ENCODE assay signal across 7 mouse cellular contexts in genomic region chr12:69501783-69502705, GRCm38 (mm10).
DNase-seq lines count a peak whose midpoint lies in the region; ATAC-seq lines count a peak whose summit lies in the region.

No protein-coding gene starts in this region.

- ATAC-seq in embryonic facial prominence, embryonic 14.5 days (ENCODE audit: low read depth), result peak; percentile 81
- peak; percentile 73 for ATAC-seq in limb, embryonic 12.5 days (ENCODE audit: insufficient number of reproducible peaks, insufficient read depth, low FRiP score, low TSS enrichment, low read depth)
- peak; percentile 90 for ATAC-seq in midbrain, embryonic 13.5 days

- peak overlapping the region; percentile 49 for H3K4me2 ChIP-seq in embryonic facial prominence, embryonic 14.5 days (ENCODE audit: low read depth, low read length)
- peak overlapping the region; percentile 43 for H3K4me2 ChIP-seq in limb, embryonic 12.5 days
- peak overlapping the region; percentile 33 for H3K4me2 ChIP-seq in midbrain, embryonic 13.5 days (replicated peaks)

- H3K36me3 ChIP-seq in embryonic facial prominence, embryonic 14.5 days (ENCODE audit: control insufficient read depth, insufficient read depth, low read length), result no peaks in the 10 kb centered on the region
- no peaks in the 10 kb centered on the region for H3K36me3 ChIP-seq in limb, embryonic 12.5 days
- no peaks in the 10 kb centered on the region for H3K36me3 ChIP-seq in midbrain, embryonic 13.5 days

- H3K27me3 ChIP-seq in embryonic facial prominence, embryonic 14.5 days (replicated peaks; ENCODE audit: control insufficient read depth, insufficient read depth, low read length), result no peaks in the 10 kb centered on the region
- no peaks in the 10 kb centered on the region for H3K27me3 ChIP-seq in limb, embryonic 12.5 days
- H3K27me3 ChIP-seq in midbrain, embryonic 13.5 days, result peaks cover 6% of the 10 kb centered on the region

- H3K9ac ChIP-seq in embryonic facial prominence, embryonic 14.5 days (ENCODE audit: low read depth, low read length), result peak overlapping the region; percentile 54
- 0 out of 2 replicates have a peak overlapping the region, but pooled peaks have one; percentile 6 for H3K9ac ChIP-seq in limb, embryonic 12.5 days (replicated peaks)
- H3K9ac ChIP-seq in midbrain, embryonic 13.5 days (replicated peaks), result peak overlapping the region; percentile 19; the same call in 1 of the 2 replicates

- H3K27ac ChIP-seq in embryonic facial prominence, embryonic 14.5 days (replicated peaks; ENCODE audit: low read depth, low read length), result peak overlapping the region; percentile 98
- H3K27ac ChIP-seq in limb, embryonic 12.5 days, result peak overlapping the region; percentile 90
- peak overlapping the region; percentile 69 for H3K27ac ChIP-seq in midbrain, embryonic 13.5 days

- peak overlapping the region; percentile 22 for H3K4me3 ChIP-seq in embryonic facial prominence, embryonic 14.5 days (ENCODE audit: low read depth, low read length)
- H3K4me3 ChIP-seq in limb, embryonic 12.5 days (replicated peaks), result no peak overlapping the region
- H3K4me3 ChIP-seq in midbrain, embryonic 13.5 days (replicated peaks), result no peak overlapping the region

- peaks cover 39% of the 10 kb centered on the region for H3K4me1 ChIP-seq in embryonic facial prominence, embryonic 14.5 days (ENCODE audit: control insufficient read depth, insufficient read depth, low read length)
- H3K4me1 ChIP-seq in limb, embryonic 12.5 days (replicated peaks), result peaks cover 23% of the 10 kb centered on the region
- peaks cover 19% of the 10 kb centered on the region for H3K4me1 ChIP-seq in midbrain, embryonic 13.5 days (replicated peaks)

- DNase-seq in adrenal gland, postnatal 10 days, result peak; percentile 89
- peak; percentile 96 for DNase-seq in embryonic facial prominence, embryonic 14.5 days (ENCODE audit: low spot score)
- peak; percentile 93 for DNase-seq in heart, adult 8-10 months (ENCODE audit: low spot score)
- peak; percentile 81 to 86 for DNase-seq in kidney, adult 8-10 months
- DNase-seq in spleen, adult 12 weeks (ENCODE audit: low spot score), result peak; percentile 32

- H3K9me3 ChIP-seq in embryonic facial prominence, embryonic 14.5 days (ENCODE audit: control insufficient read depth, low read length), result no peaks in the 10 kb centered on the region
- H3K9me3 ChIP-seq in limb, embryonic 12.5 days, result no peaks in the 10 kb centered on the region
- no peaks in the 10 kb centered on the region for H3K9me3 ChIP-seq in midbrain, embryonic 13.5 days

- 7% methylated on average over 20 of the region's 20 CpGs for WGBS in embryonic facial prominence, embryonic 14.5 days
- 20% methylated on average over 20 of the region's 20 CpGs for WGBS in limb, embryonic 12.5 days
- WGBS in midbrain, embryonic 13.5 days, result 23% methylated on average over 20 of the region's 20 CpGs

Comparison
In these comparisons a context has a peak if more than half of its experiments do, and no peak if none do; other contexts are left out.
1. DNase-seq: peak in every context shown above with its lines; median percentile 96 in embryonic facial prominence, embryonic 14.5 days; 93 in heart, adult 8-10 months; 89 in adrenal gland, postnatal 10 days; 84 in kidney, adult 8-10 months; 32 in spleen, adult 12 weeks.